Mouse (Mus musculus) CH12.LX (cell line): ENCODE results near the gene Rab44.

Experiments
- CTCF ChIP-seq, 2 experiments: IDR thresholded peaks in 1 of 2; conservative IDR thresholded peaks in 1 of 2; 2 replicates each; pipeline ENCODE4 v1.5.1; 2011 to 2012; ENCODE audit warnings: low read depth in 2 of 2, low read length in 2 of 2, improper control_type of control experiment in 1 of 2, inconsistent platforms in 1 of 2, mild to moderate bottlenecking in 1 of 2, moderate library complexity in 1 of 2
- ELF1 ChIP-seq: IDR thresholded peaks from 2 replicates; pipeline ENCODE4 v1.6.1; 2014; ENCODE audit warnings: low read depth, mild to moderate bottlenecking, inconsistent platforms, low read length, improper control_type of control experiment
- JUND ChIP-seq: conservative IDR thresholded peaks from 2 replicates; pipeline ENCODE4 v1.6.1; 2011; ENCODE audit warnings: low read depth, low read length, improper control_type of control experiment
- MAX ChIP-seq: IDR thresholded peaks from 2 replicates; pipeline ENCODE4 v1.6.1; 2011; ENCODE audit warnings: low read length, improper control_type of control experiment
- MEF2A ChIP-seq: IDR thresholded peaks from 2 replicates; pipeline ENCODE4 v1.6.1; 2014; ENCODE audit warnings: low read depth, mild to moderate bottlenecking, inconsistent platforms, low read length, improper control_type of control experiment, borderline replicate concordance
- MXI1 ChIP-seq: IDR thresholded peaks from 2 replicates; pipeline ENCODE4 v1.6.1; 2011; ENCODE audit warnings: mild to moderate bottlenecking, low read depth, low read length, improper control_type of control experiment
- POLR2A ChIP-seq: IDR thresholded peaks from 2 replicates; pipeline ENCODE4 v1.6.1; 2011; ENCODE audit warnings: low read depth, mild to moderate bottlenecking, improper control_type of control experiment, low read length
- SMC3 ChIP-seq: IDR thresholded peaks from 2 replicates; pipeline ENCODE4 v1.6.1; 2011; ENCODE audit warnings: low read depth, low read length, improper control_type of control experiment
- USF1 ChIP-seq: IDR thresholded peaks from 2 replicates; pipeline ENCODE4 v1.6.1; 2014; ENCODE audit warnings: low read depth, mild to moderate bottlenecking, inconsistent platforms, low read length, improper control_type of control experiment

DNA sequence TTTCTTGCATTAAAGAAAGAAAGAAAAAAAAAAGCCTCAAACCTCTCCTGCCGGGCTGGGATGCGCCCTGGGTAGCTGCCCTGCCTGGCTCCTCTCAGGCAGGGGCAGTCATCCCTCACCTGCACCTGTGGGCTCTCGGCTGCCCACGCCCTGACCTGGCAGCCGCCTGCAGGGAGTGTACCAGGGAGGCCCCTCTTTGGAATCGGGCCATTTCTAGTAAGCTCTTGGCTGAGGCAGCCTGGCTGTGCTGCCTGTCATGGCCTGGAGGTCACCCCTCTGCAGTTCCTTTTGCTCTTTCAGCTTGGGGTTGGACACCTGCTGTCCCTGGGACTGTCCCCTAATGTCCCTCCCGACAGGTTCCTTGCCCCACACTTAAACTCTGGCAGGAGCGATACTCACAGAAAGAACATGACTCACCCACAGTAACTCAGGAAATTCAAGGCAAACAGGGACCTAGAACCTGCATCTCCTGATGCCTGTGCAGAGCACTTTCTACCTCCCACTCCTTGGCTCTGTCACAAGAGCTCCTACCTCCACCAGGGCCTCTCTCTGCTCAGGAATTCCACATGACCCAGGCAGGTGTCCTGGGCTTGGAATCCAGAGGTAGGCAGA is 52.1 kb downstream of the Rab44 start:
- TF ChIP-seq CTCF (conservative IDR thresholded peaks at IDR 0.05 in 1 of 2, IDR thresholded peaks at IDR 0.05 in 1 of 2; ENCODE audit: low read depth in 2 of 2, low read length in 2 of 2) (no peak), JUND (no peak), MXI1 (no peak), MAX (no peak), SMC3 (no peak), USF1 (no peak), ELF1 (no peak), POLR2A (no peak), MEF2A (peak; percentile 49; the same call in 1 of the 2 replicates)
